Mouse (Mus musculus) neural tube, embryonic 12.5 days (tissue): ENCODE measurements around the gene Prom1. TPM values are rescaled to one million over a fixed set of nuclear protein-coding genes. Genes with fewer than 3 reads are reported as not detected.

ENCODE experiments used
- ATAC-seq: fragments of 200-750 bp; cut with Nextera tagmentation; 2 replicates; pipeline ENCODE4 v1.8.0; 2017; ENCODE audit warnings: low read depth, mild to moderate bottlenecking, moderate TSS enrichment, moderate library complexity; ENCODE audit not compliant: low FRiP score
- H3K27ac ChIP-seq: fragments of 300-500 bp; sonication (generic); 2 replicates; pipeline ENCODE4 v1.5.1; 2016
- H3K27me3 ChIP-seq: fragments of 300-500 bp; sonication (generic); replicated peaks from 2 replicates; pipeline ENCODE4 v1.6.1; 2016; ENCODE audit warnings: mild to moderate bottlenecking
- H3K36me3 ChIP-seq: fragments of 300-500 bp; sonication (generic); 2 replicates; pipeline ENCODE4 v1.6.1; 2016; ENCODE audit warnings: mild to moderate bottlenecking
- H3K4me1 ChIP-seq: fragments of 300-500 bp; sonication (generic); 2 replicates; pipeline ENCODE4 v1.6.1; 2016
- H3K4me2 ChIP-seq: fragments of 300-500 bp; sonication (generic); replicated peaks from 2 replicates; pipeline ENCODE4 v1.6.1; 2016; ENCODE audit warnings: mild to moderate bottlenecking
- H3K4me3 ChIP-seq: fragments of 300-500 bp; sonication (generic); 2 replicates; pipeline ENCODE4 v1.5.1; 2016
- H3K9ac ChIP-seq: fragments of 300-500 bp; sonication (generic); 2 replicates; pipeline ENCODE4 v1.6.1; 2016; ENCODE audit warnings: mild to moderate bottlenecking
- H3K9me3 ChIP-seq: fragments of 300-500 bp; sonication (generic); 2 replicates; pipeline ENCODE4 v1.6.1; 2016; ENCODE audit warnings: mild to moderate bottlenecking
- WGBS: fragments of 180-500 bp; shearing (Covaris S2); methylation state at CpG from one replicate; pipeline ENCODE4 v1.1.7; 2016; 5-methylcytosine and 5-hydroxymethylcytosine counted together
- polyA plus RNA-seq: library from polyadenylated mRNA; unstranded; fragments of >200 nt; fragmentation: Nextera tagmentation; extraction: Ambion mirVana; gene quantifications from 2 replicates; pipeline ENCODE4 v1.2.1, GENCODE M21; 2016

Gene Prom1
- polyA plus RNA-seq, 1 experiment from 2014 or later, result 69.9 TPM

- no peak for ATAC-seq
- Histone ChIP-seq H3K9ac (no peak overlapping the region), H3K27ac (no peak overlapping the region), H3K4me1 (peaks cover 6% of the 10 kb centered on the region), H3K4me3 (no peak overlapping the region), H3K4me2 (no peak overlapping the region), H3K9me3 (peaks cover 3% of the 10 kb centered on the region; the same call in 1 of the 2 replicates), H3K36me3 (no peaks in the 10 kb centered on the region), H3K27me3 (no peaks in the 10 kb centered on the region)
- WGBS, result 41% methylated on average over 8 of the region's 8 CpGs
Observed at GRCm38 (mm10) chr5:44104686-44105085, 2.9 kb upstream of the Prom1 start.

DNA sequence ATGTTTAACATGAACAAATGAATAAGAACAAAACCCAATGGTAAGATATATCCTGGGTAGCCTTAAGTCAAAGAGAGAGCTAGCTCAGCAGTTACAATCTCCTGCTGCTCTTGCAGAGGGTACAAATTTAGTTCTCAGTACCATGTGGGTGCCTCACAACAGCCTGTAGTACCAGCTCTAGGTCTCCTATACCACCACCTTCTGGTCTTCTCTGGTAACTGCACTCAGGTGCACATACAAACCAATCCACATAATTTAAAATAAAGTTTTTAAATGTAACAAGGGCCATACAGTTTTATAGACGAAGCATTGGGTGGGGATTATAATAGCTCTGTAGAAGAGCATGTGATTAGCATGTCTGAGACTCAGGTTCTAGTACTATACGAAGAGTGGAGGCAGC lies 2.3 kb upstream of the Prom1 start:
- ATAC-seq, result no peak

DNA sequence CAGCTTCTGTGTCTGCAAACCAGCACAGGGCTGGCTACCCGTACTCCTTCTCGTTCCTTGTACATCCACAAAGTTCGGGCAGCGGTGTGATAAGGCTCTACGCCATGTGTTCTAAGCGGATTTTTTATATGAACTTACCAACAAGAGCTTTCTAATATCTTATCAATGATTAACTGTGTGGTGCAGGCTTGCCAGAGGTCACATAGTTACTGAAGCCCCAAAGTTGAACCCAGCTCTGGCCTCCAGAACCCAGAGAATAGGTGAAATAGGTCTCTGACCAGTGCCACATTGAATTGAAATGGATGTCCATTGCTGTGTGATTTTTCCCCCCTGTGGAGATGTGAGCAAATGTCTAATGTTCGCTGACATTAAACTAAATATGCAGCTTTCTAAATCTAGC lies 1.3 kb upstream of the Prom1 start:
- ATAC-seq, result no peak
- no peak overlapping the region for H3K9ac ChIP-seq
- WGBS, result 95% methylated on average over 7 of the region's 7 CpGs
- no peaks in the 10 kb centered on the region for H3K36me3 ChIP-seq
- no peak overlapping the region for H3K4me2 ChIP-seq
- peaks cover 15% of the 10 kb centered on the region for H3K4me1 ChIP-seq
- H3K27me3 ChIP-seq, result no peaks in the 10 kb centered on the region
- no peak overlapping the region for H3K4me3 ChIP-seq
- H3K27ac ChIP-seq, result no peak overlapping the region
- peaks cover 3% of the 10 kb centered on the region; the same call in 1 of the 2 replicates for H3K9me3 ChIP-seq

More for the DNA sequence above, 2.3 kb upstream of the Prom1 start:
- 76% methylated on average over 2 of the region's 2 CpGs for WGBS
- H3K36me3 ChIP-seq, result no peaks in the 10 kb centered on the region
- peaks cover 11% of the 10 kb centered on the region for H3K4me1 ChIP-seq
- no peaks in the 10 kb centered on the region for H3K27me3 ChIP-seq
- H3K9me3 ChIP-seq, result peaks cover 3% of the 10 kb centered on the region; the same call in 1 of the 2 replicates
- no peak overlapping the region for H3K27ac ChIP-seq
- no peak overlapping the region for H3K9ac ChIP-seq
- H3K4me3 ChIP-seq, result no peak overlapping the region
- H3K4me2 ChIP-seq, result no peak overlapping the region

DNA sequence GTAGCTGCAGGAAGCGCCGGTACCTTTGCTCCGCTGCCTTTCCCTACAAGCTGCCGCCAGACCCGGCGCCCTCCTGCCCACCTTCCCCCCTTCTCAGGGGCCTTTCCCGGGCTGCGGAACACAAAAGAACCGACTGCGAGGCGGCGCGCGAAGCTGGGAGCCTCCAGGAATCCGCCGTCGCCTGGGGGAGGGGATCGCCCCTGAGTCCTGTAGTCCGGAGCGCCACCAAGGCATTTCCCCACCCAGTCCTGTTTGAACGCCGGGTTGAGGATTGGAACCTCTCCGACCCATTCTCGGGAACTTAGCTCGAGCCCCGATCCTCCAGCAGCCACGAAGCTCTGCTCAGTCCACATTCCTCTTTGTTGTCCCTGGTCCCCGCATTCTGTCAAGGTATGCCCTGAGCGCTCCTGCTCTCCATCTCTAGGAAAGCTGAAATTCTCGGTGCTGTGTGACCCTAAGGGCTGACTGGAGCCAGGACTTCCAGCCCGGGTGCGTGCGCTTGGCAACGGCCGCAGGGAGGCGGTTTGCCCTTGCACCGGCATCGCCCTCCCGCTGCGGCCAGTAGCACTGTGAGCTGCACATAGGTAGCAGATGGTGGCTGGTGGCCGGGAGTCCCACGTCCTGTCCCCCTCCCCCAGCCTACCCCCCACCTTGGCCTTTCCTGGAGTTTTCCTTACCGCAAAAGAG lies 1.1 kb downstream of the Prom1 start:
- peak overlapping the region; percentile 87 for H3K27ac ChIP-seq
- H3K9ac ChIP-seq, result peak overlapping the region; percentile 81
- peak overlapping the region; percentile 66 for H3K4me3 ChIP-seq
- H3K4me2 ChIP-seq, result peak overlapping the region; percentile 83
- peak; percentile 83 for ATAC-seq
- H3K36me3 ChIP-seq, result no peaks in the 10 kb centered on the region
- H3K9me3 ChIP-seq, result peaks cover 3% of the 10 kb centered on the region; the same call in 1 of the 2 replicates
- under 1% methylated on average over 43 of the region's 43 CpGs for WGBS
- H3K27me3 ChIP-seq, result no peaks in the 10 kb centered on the region
- peaks cover 15% of the 10 kb centered on the region for H3K4me1 ChIP-seq

- H3K36me3 ChIP-seq, result no peaks in the 10 kb centered on the region
- H3K9me3 ChIP-seq, result peaks cover 3% of the 10 kb centered on the region; the same call in 1 of the 2 replicates
- H3K27me3 ChIP-seq, result no peaks in the 10 kb centered on the region
- peak; percentile 27 for ATAC-seq
- H3K9ac ChIP-seq, result peak overlapping the region; percentile 81
- peak overlapping the region; percentile 66 for H3K4me3 ChIP-seq
- H3K27ac ChIP-seq, result peak overlapping the region; percentile 87
- H3K4me2 ChIP-seq, result peak overlapping the region; percentile 83
- H3K4me1 ChIP-seq, result peaks cover 15% of the 10 kb centered on the region
- 3% methylated on average over 12 of the region's 12 CpGs for WGBS
Observed at GRCm38 (mm10) chr5:44100187-44100543, 1.7 kb downstream of the Prom1 start.

GRCm38 (mm10) chr5:44096996-44097395 lies 4.8 kb downstream of the Prom1 start:
- no peak overlapping the region for H3K9ac ChIP-seq
- H3K4me3 ChIP-seq, result no peak overlapping the region
- peaks cover 23% of the 10 kb centered on the region; the same call in 1 of the 2 replicates for H3K36me3 ChIP-seq
- 82% methylated on average over 5 of the region's 5 CpGs for WGBS
- peaks cover 15% of the 10 kb centered on the region for H3K4me1 ChIP-seq
- no peak overlapping the region for H3K27ac ChIP-seq
- no peak overlapping the region for H3K4me2 ChIP-seq
- no peak for ATAC-seq
- no peaks in the 10 kb centered on the region for H3K27me3 ChIP-seq
- no peaks in the 10 kb centered on the region for H3K9me3 ChIP-seq

DNA sequence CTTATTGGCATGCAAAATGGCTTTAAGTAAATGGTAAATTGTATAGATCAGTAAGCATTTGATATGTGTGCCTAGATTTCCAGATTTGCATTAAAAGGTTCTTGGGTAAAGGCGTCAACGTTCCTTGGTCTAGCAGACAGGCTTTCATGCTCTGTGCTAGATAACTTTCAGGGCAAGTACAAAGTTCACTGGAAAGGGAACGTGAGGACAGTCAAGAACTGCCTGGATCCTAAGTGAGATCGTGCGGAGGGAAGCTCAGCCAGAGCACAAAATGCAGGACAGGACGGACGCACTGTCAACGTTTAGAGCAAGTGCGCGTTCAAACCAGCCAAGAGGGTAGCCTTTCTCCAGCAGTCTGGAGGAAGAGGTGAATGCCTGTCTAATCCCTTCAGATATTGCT lies 5.7 kb downstream of the Prom1 start:
- H3K4me3 ChIP-seq, result no peak overlapping the region
- peaks cover 4% of the 10 kb centered on the region; the same call in 1 of the 2 replicates for H3K9me3 ChIP-seq
- peaks cover 10% of the 10 kb centered on the region; the same call in 1 of the 2 replicates for H3K4me1 ChIP-seq
- no peak for ATAC-seq
- no peak overlapping the region for H3K4me2 ChIP-seq
- H3K27me3 ChIP-seq, result no peaks in the 10 kb centered on the region
- H3K9ac ChIP-seq, result no peak overlapping the region
- H3K36me3 ChIP-seq, result peaks cover 27% of the 10 kb centered on the region; the same call in 1 of the 2 replicates
- H3K27ac ChIP-seq, result no peak overlapping the region
- WGBS, result 95% methylated on average over 10 of the region's 10 CpGs

DNA sequence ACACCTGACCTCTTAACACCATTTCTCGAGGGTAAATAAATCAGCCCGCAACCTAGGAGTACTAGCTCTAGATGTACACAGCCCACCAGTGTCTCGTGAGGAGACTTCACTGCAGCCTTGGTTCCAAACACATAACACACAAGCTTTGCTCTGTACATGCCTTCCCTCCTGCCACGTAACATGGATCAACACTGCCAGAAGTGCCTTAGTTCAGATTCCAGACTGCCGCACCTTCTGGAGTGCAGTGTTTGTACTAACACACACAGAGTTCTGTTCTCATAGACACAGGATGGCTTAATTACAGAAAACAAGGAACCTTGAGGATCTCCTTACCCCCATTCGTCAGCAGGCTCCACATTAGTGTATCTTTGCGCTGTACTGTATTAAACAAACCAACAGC lies 6.1 kb downstream of the Prom1 start:
- Histone ChIP-seq H3K36me3 (peaks cover 27% of the 10 kb centered on the region; the same call in 1 of the 2 replicates), H3K9ac (no peak overlapping the region), H3K4me3 (no peak overlapping the region), H3K4me2 (no peak overlapping the region), H3K9me3 (peaks cover 4% of the 10 kb centered on the region; the same call in 1 of the 2 replicates), H3K4me1 (peaks cover 10% of the 10 kb centered on the region; the same call in 1 of the 2 replicates), H3K27me3 (no peaks in the 10 kb centered on the region), H3K27ac (no peak overlapping the region)
- ATAC-seq, result no peak
- 91% methylated on average over 7 of the region's 7 CpGs for WGBS

GRCm38 (mm10) chr5:44087034-44087433 lies 14.8 kb downstream of the Prom1 start:
- no peaks in the 10 kb centered on the region for H3K4me1 ChIP-seq
- ATAC-seq, result no peak
- H3K4me3 ChIP-seq, result no peak overlapping the region
- H3K9ac ChIP-seq, result no peak overlapping the region
- WGBS, result 72% methylated on average over 5 of the region's 5 CpGs
- H3K4me2 ChIP-seq, result no peak overlapping the region
- no peak overlapping the region for H3K27ac ChIP-seq
- peaks cover 4% of the 10 kb centered on the region; the same call in 1 of the 2 replicates for H3K9me3 ChIP-seq
- H3K36me3 ChIP-seq, result peaks cover 16% of the 10 kb centered on the region
- no peaks in the 10 kb centered on the region for H3K27me3 ChIP-seq

DNA sequence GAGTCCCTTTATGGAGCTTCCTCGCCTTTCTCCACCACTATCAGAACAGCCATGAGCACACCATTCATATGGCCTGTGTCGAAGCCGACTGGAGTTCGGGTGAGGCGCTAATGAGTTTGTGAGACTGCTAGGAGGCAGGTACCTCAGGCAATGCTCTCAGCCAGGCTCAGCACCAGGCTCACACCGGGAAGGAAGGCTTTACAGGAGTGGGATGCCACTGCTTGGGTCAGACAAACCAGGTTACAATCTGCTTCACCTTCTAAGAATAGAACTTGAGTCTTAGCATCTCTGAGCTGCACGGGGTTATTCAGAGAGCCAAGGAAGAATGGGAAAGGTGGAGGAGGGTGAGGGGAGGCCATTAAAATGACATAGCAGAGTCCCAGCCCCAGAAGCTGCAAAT lies 16.0 kb downstream of the Prom1 start:
- H3K4me1 ChIP-seq, result no peaks in the 10 kb centered on the region
- H3K9me3 ChIP-seq, result no peaks in the 10 kb centered on the region
- H3K27ac ChIP-seq, result no peak overlapping the region
- peaks cover 13% of the 10 kb centered on the region for H3K36me3 ChIP-seq
- WGBS, result 88% methylated on average over 7 of the region's 7 CpGs
- H3K9ac ChIP-seq, result no peak overlapping the region
- no peak overlapping the region for H3K4me2 ChIP-seq
- H3K4me3 ChIP-seq, result no peak overlapping the region
- H3K27me3 ChIP-seq, result no peaks in the 10 kb centered on the region
- ATAC-seq, result no peak

GRCm38 (mm10) chr5:44081108-44081507 lies 20.7 kb downstream of the Prom1 start:
- Histone ChIP-seq H3K4me3 (no peak overlapping the region), H3K4me2 (no peak overlapping the region), H3K9me3 (no peaks in the 10 kb centered on the region), H3K36me3 (peaks cover 7% of the 10 kb centered on the region), H3K27ac (no peak overlapping the region), H3K27me3 (no peaks in the 10 kb centered on the region), H3K9ac (no peak overlapping the region), H3K4me1 (no peaks in the 10 kb centered on the region)
- ATAC-seq, result no peak
- WGBS, result 54% methylated on average over 1 of the region's 1 CpGs

GRCm38 (mm10) chr5:44080276-44081054 lies 21.4 kb downstream of the Prom1 start:
- H3K4me3 ChIP-seq, result no peak overlapping the region
- H3K27me3 ChIP-seq, result no peaks in the 10 kb centered on the region
- no peak overlapping the region for H3K4me2 ChIP-seq
- H3K9me3 ChIP-seq, result no peaks in the 10 kb centered on the region
- no peak overlapping the region for H3K9ac ChIP-seq
- no peak for ATAC-seq
- H3K4me1 ChIP-seq, result no peaks in the 10 kb centered on the region
- peaks cover 7% of the 10 kb centered on the region for H3K36me3 ChIP-seq
- H3K27ac ChIP-seq, result no peak overlapping the region
- 85% methylated on average over 8 of the region's 8 CpGs for WGBS
